Mouse (Mus musculus): ENCODE results near the gene Cdc37l1. TPM values are rescaled to one million over a fixed set of nuclear protein-coding genes. Genes with fewer than 3 reads are reported as not detected.

Gene Cdc37l1
- polyA plus RNA-seq, 1 experiment = 14.8 TPM

- Histone ChIP-seq H3K4me1 (ENCODE audit: control insufficient read depth, insufficient read depth, low read length) (peaks cover 3% of the 10 kb centered on the region; the same call in 1 of the 2 replicates), H3K4me3 (replicated peaks; ENCODE audit: extremely low read depth, low read depth, low read length) (no peak overlapping the region)
- WGBS = 28% methylated on average over 9 of the region's 9 CpGs
- DNase-seq = peak; percentile 45
- no peak for TF ChIP-seq CTCF (IDR thresholded peaks at IDR 0.05; ENCODE audit: insufficient read depth, low read length)
- no peak for TF ChIP-seq POLR2A (IDR thresholded peaks at IDR 0.05; ENCODE audit: borderline replicate concordance, extremely low read depth, low read depth, low read length)
Observed at GRCm38 (mm10) chr19:29064451-29065102, 74.4 kb downstream of the Cdc37l1 start.

DNA sequence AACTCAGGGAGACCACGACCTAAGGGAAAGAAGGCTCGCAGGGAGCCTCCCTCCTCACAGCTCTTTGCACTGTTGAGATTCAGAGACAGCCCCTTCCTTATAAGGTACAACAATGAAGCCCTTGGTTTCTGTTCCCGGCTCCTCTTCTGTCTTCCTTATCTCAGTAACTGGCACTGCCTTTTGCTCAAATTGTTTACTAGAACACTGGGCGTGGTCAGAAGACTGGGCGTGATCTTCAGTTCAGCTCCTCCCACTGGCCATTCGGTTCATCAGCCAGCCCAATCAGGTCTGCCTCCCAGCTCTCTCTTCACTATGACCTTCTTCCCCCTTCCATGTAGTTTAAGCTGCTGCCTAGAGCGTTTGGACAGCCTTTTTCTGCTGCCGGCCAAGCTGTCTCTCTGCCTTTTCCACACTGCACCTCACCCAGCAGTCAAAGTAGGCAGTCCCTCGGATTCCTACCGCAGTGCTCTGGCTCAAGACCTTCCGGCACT, 76.9 kb downstream of the Cdc37l1 start:
- Histone ChIP-seq H3K4me1 (ENCODE audit: control insufficient read depth, insufficient read depth, low read length) (peaks cover 3% of the 10 kb centered on the region; the same call in 1 of the 2 replicates), H3K4me3 (replicated peaks; ENCODE audit: extremely low read depth, low read depth, low read length) (peak overlapping the region; percentile 52)
- peak; percentile 77 for DNase-seq
- peak; percentile 57; the same call in 1 of the 2 replicates for TF ChIP-seq POLR2A (IDR thresholded peaks at IDR 0.05; ENCODE audit: borderline replicate concordance, extremely low read depth, low read depth, low read length)
- no peak for TF ChIP-seq CTCF (IDR thresholded peaks at IDR 0.05; ENCODE audit: insufficient read depth, low read length)
- 6% methylated on average over 11 of the region's 11 CpGs for WGBS

DNA sequence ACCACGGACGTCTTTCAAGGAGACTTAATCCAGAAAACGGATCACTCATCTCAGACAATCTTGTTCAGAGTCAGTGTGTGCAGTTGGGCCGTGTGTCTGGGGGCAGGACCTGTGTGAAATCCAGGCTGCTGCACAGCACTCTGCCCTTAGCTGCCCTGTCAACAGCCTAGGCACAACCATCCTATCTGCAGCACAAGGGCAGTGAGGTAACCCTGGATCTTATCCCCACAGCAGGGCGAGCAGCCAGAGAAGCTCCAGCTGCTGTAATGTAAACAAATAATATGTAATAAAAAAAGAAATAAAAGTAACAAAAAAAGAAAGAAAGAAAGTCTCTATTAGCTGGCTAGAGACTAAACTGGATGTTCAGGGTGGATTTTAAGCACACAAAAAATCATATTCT, 79.0 kb downstream of the Cdc37l1 start:
- no peak for DNase-seq
- Histone ChIP-seq H3K4me1 (ENCODE audit: control insufficient read depth, insufficient read depth, low read length) (peaks cover 3% of the 10 kb centered on the region; the same call in 1 of the 2 replicates), H3K4me3 (replicated peaks; ENCODE audit: extremely low read depth, low read depth, low read length) (no peak overlapping the region)
- 62% methylated on average over 5 of the region's 5 CpGs for WGBS
- TF ChIP-seq POLR2A (IDR thresholded peaks at IDR 0.05; ENCODE audit: borderline replicate concordance, extremely low read depth, low read depth, low read length) = no peak
- no peak for TF ChIP-seq CTCF (IDR thresholded peaks at IDR 0.05; ENCODE audit: insufficient read depth, low read length)

GRCm38 (mm10) chr19:29074802-29075201, 84.7 kb downstream of the Cdc37l1 start:
- 60% methylated on average over 6 of the region's 6 CpGs for WGBS
- TF ChIP-seq POLR2A (IDR thresholded peaks at IDR 0.05; ENCODE audit: borderline replicate concordance, extremely low read depth, low read depth, low read length) (no peak), CTCF (IDR thresholded peaks at IDR 0.05; ENCODE audit: insufficient read depth, low read length) (no peak)
- Histone ChIP-seq H3K4me3 (replicated peaks; ENCODE audit: extremely low read depth, low read depth, low read length) (no peak overlapping the region), H3K4me1 (ENCODE audit: control insufficient read depth, insufficient read depth, low read length) (no peaks in the 10 kb centered on the region)
- DNase-seq = no peak

Other genes with a start within 250 kb of the Cdc37l1 start
- gene Slc1a1, start 155.3 kb upstream of the Cdc37l1 start, polyA plus RNA-seq (2012; rRNA removed) = 8.1 and 11.4 TPM in 2 replicates
- 13.6 and 15.9 TPM in 2 replicates for gene Plpp6, start 26.4 kb upstream of the Cdc37l1 start, polyA plus RNA-seq (2012; rRNA removed)
- 2.0 and 3.6 TPM in 2 replicates for gene 4430402I18Rik, start 22.6 kb upstream of the Cdc37l1 start, polyA plus RNA-seq (2012; rRNA removed)
- gene Ak3, start 57.6 kb downstream of the Cdc37l1 start, polyA plus RNA-seq (2012; rRNA removed) = 69.3 and 73.6 TPM in 2 replicates
- 12.3 and 14.1 TPM in 2 replicates for gene Rcl1, start 111.0 kb downstream of the Cdc37l1 start, polyA plus RNA-seq (2012; rRNA removed)